Mouse (Mus musculus) kidney, embryonic 14.5 days (tissue): ENCODE measurements around the gene Gcsh. TPM values are rescaled to one million over a fixed set of nuclear protein-coding genes. Genes with fewer than 3 reads are reported as not detected.

Experiments
- ATAC-seq: fragments of 200-750 bp; cut with Nextera tagmentation; 2 replicates; pipeline ENCODE4 v1.8.0; 2017; ENCODE audit warnings: moderate number of reproducible peaks, mild to moderate bottlenecking, moderate TSS enrichment, moderate library complexity; ENCODE audit not compliant: low FRiP score, low TSS enrichment
- H3K27ac ChIP-seq: fragments of 300-500 bp; sonication (generic); 2 replicates; pipeline ENCODE4 v1.5.1; 2014; ENCODE audit warnings: low read depth, mild to moderate bottlenecking, low read length, moderate library complexity, mixed read lengths
- H3K27me3 ChIP-seq: fragments of 300-500 bp; sonication (generic); 2 replicates; pipeline ENCODE4 v1.6.1; 2014; ENCODE audit warnings: mild to moderate bottlenecking, low read length; ENCODE audit not compliant: control insufficient read depth, insufficient read depth
- H3K36me3 ChIP-seq: fragments of 300-500 bp; sonication (generic); 2 replicates; pipeline ENCODE4 v1.6.1; 2014; ENCODE audit warnings: low read length, mixed read lengths; ENCODE audit not compliant: control insufficient read depth, insufficient read depth
- H3K4me1 ChIP-seq: fragments of 300-500 bp; sonication (generic); 2 replicates; pipeline ENCODE4 v1.6.1; 2014; ENCODE audit warnings: low read length, mixed read lengths; ENCODE audit not compliant: control insufficient read depth, insufficient read depth
- H3K4me2 ChIP-seq: fragments of 300-500 bp; sonication (generic); replicated peaks from 2 replicates; pipeline ENCODE4 v1.6.1; 2014; ENCODE audit warnings: low read depth, mild to moderate bottlenecking, low read length
- H3K4me3 ChIP-seq: fragments of 300-500 bp; sonication (generic); 2 replicates; pipeline ENCODE4 v1.5.1; 2014; ENCODE audit warnings: mild to moderate bottlenecking, low read length
- H3K9ac ChIP-seq: fragments of 300-500 bp; sonication (generic); 2 replicates; pipeline ENCODE4 v1.6.1; 2014; ENCODE audit warnings: low read depth, mild to moderate bottlenecking, low read length, moderate library complexity
- H3K9me3 ChIP-seq: fragments of 300-500 bp; sonication (generic); 2 replicates; pipeline ENCODE4 v1.6.1; 2016; ENCODE audit warnings: low read length; ENCODE audit not compliant: control insufficient read depth
- WGBS: fragments of 180-500 bp; shearing (Covaris S2); extraction: QIAGEN DNeasy Blood & Tissue Kit; methylation state at CpG from one replicate; pipeline ENCODE4 v1.1.7; 2014; 5-methylcytosine and 5-hydroxymethylcytosine counted together
- polyA plus RNA-seq: library from polyadenylated mRNA; unstranded; fragments of >200 nt; fragmentation: Nextera tagmentation; extraction: Ambion mirVana; gene quantifications from 2 replicates; pipeline ENCODE4 v1.2.1, GENCODE M21; 2014

The Gcsh gene
- polyA plus RNA-seq, 1 experiment from 2014 or later: 198 TPM

- 86% methylated on average over 8 of the region's 8 CpGs for WGBS
- Histone ChIP-seq H3K4me3 (no peak overlapping the region; the same call in 1 of the 2 replicates), H3K4me2 (no peak overlapping the region)
These were observed 2.1 kb downstream of the Gcsh start for GRCm38 (mm10) chr8:116991241-116991640.

GRCm38 (mm10) chr8:116989842-116990241, 3.5 kb downstream of the Gcsh start:
- Histone ChIP-seq H3K9me3 (no peaks in the 10 kb centered on the region), H3K4me3 (no peak overlapping the region), H3K4me2 (no peak overlapping the region), H3K36me3 (peaks cover 35% of the 10 kb centered on the region), H3K9ac (no peak overlapping the region), H3K4me1 (peaks cover 5% of the 10 kb centered on the region; the same call in 1 of the 2 replicates), H3K27ac (no peak overlapping the region), H3K27me3 (no peaks in the 10 kb centered on the region)
- 95% methylated on average over 3 of the region's 3 CpGs for whole genome bisulfite sequencing
- no peak for ATAC-seq

More at GRCm38 (mm10) chr8:116991241-116991640, 2.1 kb downstream of the Gcsh start:
- Histone ChIP-seq H3K9ac (no peak overlapping the region), H3K36me3 (peaks cover 24% of the 10 kb centered on the region), H3K27ac (no peak overlapping the region), H3K4me1 (peaks cover 5% of the 10 kb centered on the region; the same call in 1 of the 2 replicates), H3K27me3 (no peaks in the 10 kb centered on the region), H3K9me3 (no peaks in the 10 kb centered on the region)
- ATAC-seq: no peak

- WGBS: 16% methylated on average over 4 of the region's 4 CpGs
- Histone ChIP-seq H3K4me3 (no peak overlapping the region), H3K4me1 (0 out of 2 replicates have a peak, but pooled peaks cover 5% of the 10 kb centered on the region), H3K36me3 (peaks cover 24% of the 10 kb centered on the region), H3K9ac (no peak overlapping the region), H3K27ac (no peak overlapping the region), H3K9me3 (no peaks in the 10 kb centered on the region), H3K4me2 (peak overlapping the region; percentile 22; the same call in 1 of the 2 replicates), H3K27me3 (no peaks in the 10 kb centered on the region)
- ATAC-seq: no peak
These were observed 13.2 kb downstream of the Gcsh start for GRCm38 (mm10) chr8:116980117-116980516.

GRCm38 (mm10) chr8:116978631-116979256, 14.6 kb downstream of the Gcsh start, which contains the start of gene 1700030J22Rik:
Gene 1700030J22Rik (minus strand): TSS chr8:116978959.
- under 1% methylated on average over 46 of the region's 46 CpGs for WGBS
- peak within 1 kb of the TSS; percentile 13; the same call in 1 of the 2 replicates for H3K9ac ChIP-seq

GRCm38 (mm10) chr8:116978052-116978451, 15.3 kb downstream of the Gcsh start:
- no peak overlapping the region for H3K27ac ChIP-seq
- H3K4me1 ChIP-seq: 0 out of 2 replicates have a peak, but pooled peaks cover 5% of the 10 kb centered on the region
- no peak for ATAC-seq
- 38% methylated on average over 8 of the region's 8 CpGs for WGBS
- peak overlapping the region; percentile 74 for H3K4me3 ChIP-seq
- H3K36me3 ChIP-seq: peaks cover 7% of the 10 kb centered on the region
- peak overlapping the region; percentile 64 for H3K4me2 ChIP-seq
- no peaks in the 10 kb centered on the region for H3K27me3 ChIP-seq
- H3K9ac ChIP-seq: peak overlapping the region; percentile 13; the same call in 1 of the 2 replicates
- H3K9me3 ChIP-seq: no peaks in the 10 kb centered on the region

More at GRCm38 (mm10) chr8:116978631-116979256, 14.6 kb downstream of the Gcsh start, which contains the start of gene 1700030J22Rik:
- Histone ChIP-seq H3K4me2 (peak within 1 kb of the TSS; percentile 64), H3K36me3 (peaks cover 12% of the 10 kb centered on the region), H3K27me3 (no peaks in the 10 kb centered on the region), H3K4me3 (peak within 1 kb of the TSS; percentile 74), H3K9me3 (no peaks in the 10 kb centered on the region), H3K4me1 (0 out of 2 replicates have a peak, but pooled peaks cover 5% of the 10 kb centered on the region), H3K27ac (no peak within 1 kb of the TSS)
- peak; percentile 98 for ATAC-seq

- ATAC-seq: no peak
- H3K9ac ChIP-seq: no peak overlapping the region
These were observed 17.7 kb downstream of the Gcsh start for GRCm38 (mm10) chr8:116975606-116976005.

GRCm38 (mm10) chr8:116975066-116975465, 18.3 kb downstream of the Gcsh start:
- no peaks in the 10 kb centered on the region for H3K9me3 ChIP-seq
- H3K4me1 ChIP-seq: 0 out of 2 replicates have a peak, but pooled peaks cover 4% of the 10 kb centered on the region
- H3K36me3 ChIP-seq: no peaks in the 10 kb centered on the region
- H3K9ac ChIP-seq: no peak overlapping the region
- H3K4me2 ChIP-seq: no peak overlapping the region; the same call in 1 of the 2 replicates
- no peaks in the 10 kb centered on the region for H3K27me3 ChIP-seq
- no peak overlapping the region for H3K4me3 ChIP-seq
- no peak for ATAC-seq
- 36% methylated on average over 5 of the region's 5 CpGs for WGBS
- no peak overlapping the region for H3K27ac ChIP-seq

More at GRCm38 (mm10) chr8:116975606-116976005, 17.7 kb downstream of the Gcsh start:
- no peak overlapping the region; the same call in 1 of the 2 replicates for H3K4me2 ChIP-seq
- H3K9me3 ChIP-seq: no peaks in the 10 kb centered on the region
- no peak overlapping the region for H3K4me3 ChIP-seq
- H3K4me1 ChIP-seq: 0 out of 2 replicates have a peak, but pooled peaks cover 5% of the 10 kb centered on the region
- no peak overlapping the region for H3K27ac ChIP-seq
- H3K27me3 ChIP-seq: no peaks in the 10 kb centered on the region
- WGBS: 53% methylated on average over 5 of the region's 5 CpGs
- H3K36me3 ChIP-seq: no peaks in the 10 kb centered on the region

GRCm38 (mm10) chr8:116969531-116969930, 23.8 kb downstream of the Gcsh start:
- Histone ChIP-seq H3K27ac (no peak overlapping the region), H3K4me3 (no peak overlapping the region), H3K4me1 (no peaks in the 10 kb centered on the region), H3K9ac (no peak overlapping the region), H3K4me2 (no peak overlapping the region), H3K36me3 (no peaks in the 10 kb centered on the region), H3K27me3 (no peaks in the 10 kb centered on the region), H3K9me3 (no peaks in the 10 kb centered on the region)
- no peak for ATAC-seq
- 86% methylated on average over 6 of the region's 6 CpGs for WGBS

GRCm38 (mm10) chr8:116954415-116954814, 38.9 kb downstream of the Gcsh start:
- H3K4me2 ChIP-seq: no peak overlapping the region
- H3K27ac ChIP-seq: no peak overlapping the region
- H3K9ac ChIP-seq: no peak overlapping the region
- peaks cover 59% of the 10 kb centered on the region for H3K36me3 ChIP-seq
- no peak overlapping the region for H3K4me3 ChIP-seq
- H3K4me1 ChIP-seq: no peaks in the 10 kb centered on the region
- H3K9me3 ChIP-seq: no peaks in the 10 kb centered on the region
- ATAC-seq: no peak
- WGBS: 95% methylated on average over 9 of the region's 9 CpGs
- no peaks in the 10 kb centered on the region for H3K27me3 ChIP-seq
